Mouse (Mus musculus) left cerebral cortex, postnatal 4 days (tissue): Measurements from ENCODE around the gene Slfn5. TPM values are rescaled to one million over a fixed set of nuclear protein-coding genes. Genes with fewer than 3 reads are reported as not detected.

ENCODE experiments used
- DNase-seq: peaks from one replicate; pipeline ENCODE4 v3.0.0-alpha.2; 2022
- intact Hi-C: fragments of 180-260 bp; cut with DNase I; formaldehyde crosslinking; loops from one replicate; pipeline ENCODE4 v1.15.1; 2025
- microRNA-seq: library from miRNA; unstranded; fragments of <30 nt; microRNA quantifications from one replicate; pipeline ENCODE4 v1.2.0, GENCODE M21; 2022
- total RNA-seq, 2 experiments: library from RNA; stranded (reverse); gene quantifications; 2 replicates each; pipeline ENCODE4 v1.2.3; 2021

The Slfn5 gene
- total RNA-seq, 2 experiments from 2014 or later: 2.6 to 4.2 TPM

- DNase-seq: peak; percentile 66
- intact Hi-C loops: no loop called here
Measured at GRCm38 (mm10) chr11:82991469-82992166, 40.5 kb downstream of the Slfn5 start, which contains the start of gene Slfn9. Gene Slfn9, minus strand, starts transcription at chr11:82991830.

GRCm38 (mm10) chr11:83013356-83013755 is 62.2 kb downstream of the Slfn5 start:
- DNase-seq: no peak
- intact Hi-C loops: no loop called here

Small RNA genes within 50 kb of the gene (microRNA-seq; reads per million reads assigned to microRNA genes)
- not detected for gene Mir7679

Other genes with a start within 250 kb of the Slfn5 start
- under 1 TPM; 0.28 to 0.32 TPM for gene Cct6b, start 187.0 kb upstream of the Slfn5 start, total RNA-seq
- gene Zfp830, start 187.0 kb upstream of the Slfn5 start, total RNA-seq: 10 to 100 TPM; 15.1 to 15.5 TPM
- 10 to 100 TPM; 41.4 to 43.5 TPM for gene Lig3, start 170.2 kb upstream of the Slfn5 start, total RNA-seq
- 1 to 10 TPM; 2.7 to 3.0 TPM for gene Rffl, start 80.1 kb upstream of the Slfn5 start, total RNA-seq
- gene Rad51d, start 60.7 kb upstream of the Slfn5 start, total RNA-seq: 10 to 100 TPM; 12.1 to 12.5 TPM
- gene Fndc8, start 59.2 kb upstream of the Slfn5 start, total RNA-seq: not detected
- gene Nle1, start 42.9 kb upstream of the Slfn5 start, total RNA-seq: 10 to 100 TPM; 50.0 to 51.3 TPM
- 1 to 10 TPM; 4.2 to 4.8 TPM for gene Unc45b, start 40.8 kb upstream of the Slfn5 start, total RNA-seq
- 1 to 10 TPM; 1.2 to 1.8 TPM for gene Slfn9, start 40.5 kb downstream of the Slfn5 start, total RNA-seq
- gene Slfn8, start 69.5 kb downstream of the Slfn5 start, total RNA-seq: under 1 TPM in 1 of 2 experiments, not detected in 1; 0.12 TPM
- gene Slfn2, start 113.8 kb downstream of the Slfn5 start, total RNA-seq: under 1 TPM; 0.42 to 0.68 TPM
- not detected for gene Slfn1, start 165.5 kb downstream of the Slfn5 start, total RNA-seq
- under 1 TPM in 1 of 2 experiments, not detected in 1; 0.18 TPM for gene Slfn4, start 223.8 kb downstream of the Slfn5 start, total RNA-seq
- gene Slfn3, start 240.0 kb downstream of the Slfn5 start, total RNA-seq: under 1 TPM; 0.26 to 0.50 TPM